Mouse (Mus musculus) embryo, embryonic 10 days (tissue): ENCODE results near the gene Plch2.
A peak's percentile ranks its signal among the peaks of the same experiment; 100 is the strongest.

Source experiments
- DNase-seq: peaks from one replicate; pipeline ENCODE4 v3.0.0-alpha.2; 2015; ENCODE audit warnings: low spot score

Gene Plch2

DNA sequence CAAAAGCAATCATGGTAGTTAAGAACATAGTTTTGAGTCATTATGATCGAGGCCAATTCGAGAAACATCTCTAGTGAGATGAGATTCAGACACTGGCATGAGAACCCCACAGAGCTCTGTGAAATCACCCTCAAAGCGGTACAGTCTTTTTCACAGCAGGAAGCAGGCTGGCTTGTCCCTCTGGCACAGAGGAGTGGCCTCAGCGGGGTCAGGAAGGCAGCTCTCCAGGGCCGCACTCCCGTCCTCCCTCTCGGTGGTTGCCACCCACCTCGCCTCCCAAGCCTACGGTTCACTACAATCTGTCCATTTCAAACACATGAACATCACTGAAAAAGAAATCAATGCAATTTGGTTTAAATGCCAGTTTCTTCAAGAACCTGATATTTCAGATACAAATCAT, 17.8 kb upstream of the Plch2 start:
- no peak for DNase-seq

GRCm38 (mm10) chr4:155070921-155071320, 14.3 kb upstream of the Plch2 start:
- DNase-seq = no peak

DNA sequence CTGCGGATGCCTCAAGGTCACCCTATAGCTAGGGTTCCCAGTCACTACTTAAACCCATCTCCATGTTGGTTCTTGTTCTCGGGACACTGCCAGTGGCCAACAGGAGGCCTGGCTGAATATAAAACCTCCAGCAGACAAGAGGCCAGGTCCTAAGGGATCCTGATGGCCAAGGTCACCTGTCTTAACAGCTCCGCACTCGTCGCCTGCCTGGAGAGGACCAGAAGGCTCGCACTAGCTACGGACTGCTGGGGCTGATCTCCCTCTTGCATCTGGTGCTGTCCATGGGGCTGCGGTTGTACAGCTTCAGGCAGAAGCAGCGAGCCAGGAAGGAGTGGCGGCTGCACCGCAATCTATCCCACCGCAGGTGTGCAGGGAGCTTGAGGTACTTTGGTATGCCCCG, 13.6 kb upstream of the Plch2 start:
- DNase-seq = no peak

- DNase-seq = peak; percentile 39
Observed at GRCm38 (mm10) chr4:155069191-155069590, 12.6 kb upstream of the Plch2 start.

DNA sequence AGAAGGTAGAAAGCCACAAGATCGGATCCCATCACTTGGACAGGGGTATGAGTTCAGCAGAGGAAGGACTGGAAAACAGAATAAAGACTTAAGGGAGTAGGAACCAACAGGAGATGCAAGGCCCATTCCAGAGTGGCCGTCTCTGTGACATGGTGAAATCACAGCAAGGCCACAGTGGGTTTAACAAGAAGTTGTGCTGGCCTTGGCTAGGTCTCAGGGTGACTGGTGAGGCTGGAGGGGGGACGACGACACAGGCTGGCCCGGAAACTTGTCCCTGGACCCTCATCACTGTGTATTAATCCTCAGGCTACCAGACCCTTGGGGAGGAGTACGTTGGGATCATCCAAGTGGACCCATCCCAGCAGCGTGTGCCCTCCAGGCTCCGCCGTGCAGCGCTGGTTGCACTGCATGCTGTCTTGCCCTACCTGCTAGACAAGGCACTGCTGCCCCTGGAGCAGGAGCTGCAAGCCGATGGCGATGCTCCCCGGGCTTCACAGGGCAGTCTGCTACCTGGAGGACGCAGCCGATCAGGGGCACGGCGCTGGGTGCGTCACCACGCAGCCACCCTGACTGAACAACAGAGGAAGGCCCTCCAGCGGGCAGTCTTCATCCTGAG, 11.9 kb upstream of the Plch2 start:
- no peak for DNase-seq

- peak; percentile 100 for DNase-seq
Observed at GRCm38 (mm10) chr4:155066834-155067522, 10.4 kb upstream of the Plch2 start, which contains the start of gene Pex10. Gene Pex10 (plus strand): TSS chr4:155067016.

- peak; percentile 94 for DNase-seq
Observed at GRCm38 (mm10) chr4:155065970-155066833, 9.6 kb upstream of the Plch2 start.

GRCm38 (mm10) chr4:155064474-155064873, 7.9 kb upstream of the Plch2 start:
- no peak for DNase-seq

- DNase-seq = no peak
Observed at GRCm38 (mm10) chr4:155063895-155064294, 7.3 kb upstream of the Plch2 start.

GRCm38 (mm10) chr4:155058325-155058724, 1.7 kb upstream of the Plch2 start:
- no peak for DNase-seq

DNA sequence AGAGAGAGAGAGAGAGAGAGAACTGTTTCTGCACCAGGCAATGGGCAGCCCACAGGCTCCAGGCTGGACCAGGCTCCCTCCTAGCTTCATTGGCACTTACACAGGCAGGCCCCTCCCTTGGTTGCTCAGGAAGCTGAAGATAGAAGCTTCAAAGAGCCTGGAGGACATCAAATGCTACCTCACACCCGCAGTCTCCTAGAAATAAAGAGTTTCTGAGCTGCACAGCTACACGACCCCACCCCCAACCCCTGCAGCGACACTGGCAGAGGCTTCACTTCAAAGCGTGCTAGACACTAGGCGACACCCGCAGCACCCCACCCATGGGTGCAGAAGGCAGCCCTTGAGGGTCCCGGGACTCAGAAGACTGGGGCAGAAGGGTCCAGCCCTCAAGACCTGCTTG, 6.5 kb downstream of the Plch2 start:
- no peak for DNase-seq

- no peak for DNase-seq
Observed at GRCm38 (mm10) chr4:155046636-155047035, 9.9 kb downstream of the Plch2 start.

DNA sequence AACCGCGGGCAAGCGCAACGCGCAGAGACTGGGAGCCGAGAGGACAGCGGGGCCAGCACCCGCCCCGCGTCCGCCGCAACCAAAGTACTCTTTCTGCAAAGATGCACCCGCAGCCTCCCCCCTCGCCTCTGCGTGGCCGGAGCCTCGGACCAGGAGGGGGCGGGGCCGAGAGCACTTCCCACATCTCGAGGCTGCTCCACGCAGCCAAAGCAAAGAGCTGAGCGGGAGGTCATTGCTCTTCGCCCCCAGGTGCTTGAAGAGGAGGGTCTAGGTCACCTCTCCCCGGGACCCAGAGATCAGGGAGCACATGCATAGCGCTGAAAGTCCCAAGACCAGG, 13.3 kb downstream of the Plch2 start:
- DNase-seq = no peak

GRCm38 (mm10) chr4:155042606-155043288, 13.8 kb downstream of the Plch2 start:
- DNase-seq = no peak

DNA sequence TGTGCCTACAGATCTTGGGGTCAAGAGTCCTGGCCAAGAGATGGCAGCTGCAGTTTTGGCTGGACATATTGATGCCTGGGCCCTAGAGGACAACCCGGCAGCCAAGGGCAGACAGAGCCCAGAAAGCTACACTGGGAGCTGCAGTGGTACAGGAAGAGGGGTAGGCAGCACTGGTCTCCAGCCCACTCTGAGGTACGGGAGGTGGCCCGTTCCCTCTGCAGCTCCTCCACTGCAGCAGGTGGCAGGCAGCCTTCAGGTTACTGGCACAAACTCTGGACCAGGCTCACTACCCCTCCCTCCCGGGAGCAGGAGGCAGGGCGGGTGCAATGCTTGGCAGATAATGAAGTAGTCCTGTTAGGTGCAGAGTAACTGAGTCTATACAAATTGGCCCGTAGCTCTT, 15.9 kb downstream of the Plch2 start:
- no peak for DNase-seq

DNA sequence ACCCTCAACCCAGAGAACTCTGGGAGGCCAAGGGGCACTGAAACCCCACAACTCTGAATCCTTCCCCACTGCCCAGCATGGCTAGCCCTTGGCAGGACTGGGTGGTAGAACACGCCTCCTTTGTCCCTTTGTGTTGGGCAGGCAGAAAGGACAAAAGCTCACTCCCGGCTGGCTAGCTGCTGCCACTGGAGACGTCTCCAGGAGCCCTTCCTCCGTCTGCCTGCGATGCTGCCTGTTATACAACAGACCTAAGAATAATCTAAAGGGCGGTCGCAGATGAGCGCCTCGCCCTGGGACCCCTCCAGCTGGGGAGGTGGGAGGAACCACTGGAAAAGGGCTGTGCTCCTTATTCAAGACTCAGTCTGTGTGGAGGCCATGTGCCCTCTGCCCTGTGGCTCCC, 16.4 kb downstream of the Plch2 start:
- peak; percentile 36 for DNase-seq

GRCm38 (mm10) chr4:155034787-155035186, 21.8 kb downstream of the Plch2 start:
- DNase-seq = no peak

DNA sequence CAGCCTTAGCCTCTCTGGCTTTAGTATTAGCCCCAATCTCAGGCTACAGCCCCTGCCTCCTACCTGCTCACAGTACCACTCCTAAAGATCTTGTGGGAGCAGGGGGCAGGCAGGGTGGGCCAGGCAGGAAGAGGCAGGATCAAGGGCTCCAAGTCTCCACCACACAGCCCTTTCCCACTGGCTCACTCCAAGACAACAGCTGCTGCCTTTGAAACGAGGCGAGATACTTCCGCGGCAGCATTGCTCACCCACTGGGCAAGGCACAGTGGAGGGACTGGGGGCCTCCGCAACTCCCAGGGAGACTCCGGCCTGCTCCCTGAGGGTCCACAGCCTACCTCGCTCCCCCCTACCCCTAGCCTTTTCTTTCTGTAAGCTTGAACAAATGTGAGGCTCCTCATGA, 22.4 kb downstream of the Plch2 start:
- DNase-seq = no peak

- DNase-seq = no peak
Observed at GRCm38 (mm10) chr4:155033115-155033514, 23.5 kb downstream of the Plch2 start.

DNA sequence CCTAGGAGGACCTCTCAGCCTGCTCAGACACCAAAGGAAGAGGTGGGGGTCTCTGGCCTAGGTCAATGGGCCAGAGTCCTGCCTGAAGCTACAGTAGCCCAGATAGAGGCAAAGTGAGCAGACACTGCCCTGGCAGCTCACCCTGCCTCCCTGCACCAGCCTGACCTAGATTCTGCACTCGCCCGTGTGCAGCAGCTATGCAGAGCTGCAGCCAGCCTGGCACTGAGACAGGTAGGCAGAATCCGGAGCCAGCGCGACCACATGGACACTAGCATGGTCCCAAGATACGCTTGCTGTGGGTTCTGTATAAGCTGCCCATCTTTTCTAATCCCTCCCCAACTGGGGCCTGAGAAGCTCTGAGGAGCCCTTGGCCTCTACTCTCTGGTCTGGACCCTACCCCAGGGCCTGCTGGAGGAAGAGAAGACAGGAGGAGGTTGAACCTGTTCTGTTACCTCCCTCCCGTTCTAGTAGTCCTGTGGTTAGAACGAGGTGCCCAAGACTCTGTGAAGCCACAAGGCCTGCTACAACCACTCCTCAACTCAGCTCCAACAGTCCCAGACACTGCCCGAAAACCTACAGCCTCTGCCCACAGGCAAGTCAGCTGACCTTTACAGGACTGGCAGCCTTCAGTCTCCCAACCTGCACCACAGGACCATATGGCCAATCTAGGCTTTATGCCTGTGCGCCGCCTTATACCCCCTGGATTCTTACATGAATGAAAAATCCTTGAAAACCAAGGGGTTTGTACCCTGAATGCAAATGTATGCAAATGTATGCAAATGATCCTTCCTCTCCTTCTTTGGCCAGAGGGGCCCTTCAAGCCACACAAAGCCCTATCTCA, 32.2 kb downstream of the Plch2 start:
- no peak for DNase-seq

GRCm38 (mm10) chr4:155022228-155022855, 34.2 kb downstream of the Plch2 start:
- DNase-seq = no peak
